Mouse (Mus musculus) kidney, embryonic 15.5 days (tissue): ENCODE measurements around the gene BC017158. TPM values are rescaled to one million over a fixed set of nuclear protein-coding genes. Genes with fewer than 3 reads are reported as not detected.
A peak's percentile ranks its signal among the peaks of the same experiment; 100 is the strongest.

ENCODE experiments used
- ATAC-seq: fragments of 200-750 bp; cut with Nextera tagmentation; replicated peaks from 2 replicates; pipeline ENCODE4 v1.8.0; 2017; ENCODE audit warnings: moderate TSS enrichment; ENCODE audit not compliant: low FRiP score
- H3K27ac ChIP-seq: fragments of 300-500 bp; sonication (generic); 2 replicates; pipeline ENCODE4 v1.5.1; 2015; ENCODE audit warnings: mild to moderate bottlenecking, inconsistent platforms
- H3K27me3 ChIP-seq: fragments of 300-500 bp; sonication (generic); 2 replicates; pipeline ENCODE4 v1.6.1; 2015; ENCODE audit warnings: inconsistent platforms
- H3K36me3 ChIP-seq: fragments of 300-500 bp; sonication (generic); 2 replicates; pipeline ENCODE4 v1.6.1; 2015; ENCODE audit warnings: inconsistent platforms
- H3K4me1 ChIP-seq: fragments of 300-500 bp; sonication (generic); 2 replicates; pipeline ENCODE4 v1.6.1; 2015; ENCODE audit warnings: inconsistent platforms
- H3K4me2 ChIP-seq: fragments of 300-500 bp; sonication (generic); 2 replicates; pipeline ENCODE4 v1.6.1; 2015; ENCODE audit warnings: moderate library complexity, mild to moderate bottlenecking, inconsistent platforms
- H3K4me3 ChIP-seq: fragments of 300-500 bp; sonication (generic); replicated peaks from 2 replicates; pipeline ENCODE4 v1.5.1; 2015; ENCODE audit warnings: mild to moderate bottlenecking, inconsistent platforms
- H3K9ac ChIP-seq: fragments of 300-500 bp; sonication (generic); 2 replicates; pipeline ENCODE4 v1.6.1; 2015; ENCODE audit warnings: mild to moderate bottlenecking, inconsistent platforms
- H3K9me3 ChIP-seq: fragments of 300-500 bp; sonication (generic); replicated peaks from 2 replicates; pipeline ENCODE4 v1.6.1; 2016; ENCODE audit warnings: inconsistent platforms
- WGBS: fragments of 180-500 bp; shearing (Covaris S2); methylation state at CpG from one replicate; pipeline ENCODE4 v1.1.7; 2015; ENCODE audit warnings: mixed read lengths; 5-methylcytosine and 5-hydroxymethylcytosine counted together
- polyA plus RNA-seq: library from polyadenylated mRNA; unstranded; fragments of >200 nt; fragmentation: Nextera tagmentation; extraction: Ambion mirVana; gene quantifications from 2 replicates; pipeline ENCODE4 v1.2.1, GENCODE M21; 2015

BC017158 gene
- polyA plus RNA-seq, 1 experiment from 2014 or later, result 31.7 TPM

- Histone ChIP-seq H3K9ac (no peak overlapping the region), H3K36me3 (peaks cover 73% of the 10 kb centered on the region), H3K4me2 (no peak overlapping the region), H3K4me3 (no peak overlapping the region), H3K27me3 (no peaks in the 10 kb centered on the region), H3K4me1 (peaks cover 6% of the 10 kb centered on the region; the same call in 1 of the 2 replicates), H3K27ac (peak overlapping the region; percentile 22; the same call in 1 of the 2 replicates), H3K9me3 (no peaks in the 10 kb centered on the region)
- ATAC-seq, result no peak
- 29% methylated on average over 7 of the region's 7 CpGs for WGBS
Measured at GRCm38 (mm10) chr7:128282532-128283244, 15.3 kb downstream of the BC017158 start.

DNA sequence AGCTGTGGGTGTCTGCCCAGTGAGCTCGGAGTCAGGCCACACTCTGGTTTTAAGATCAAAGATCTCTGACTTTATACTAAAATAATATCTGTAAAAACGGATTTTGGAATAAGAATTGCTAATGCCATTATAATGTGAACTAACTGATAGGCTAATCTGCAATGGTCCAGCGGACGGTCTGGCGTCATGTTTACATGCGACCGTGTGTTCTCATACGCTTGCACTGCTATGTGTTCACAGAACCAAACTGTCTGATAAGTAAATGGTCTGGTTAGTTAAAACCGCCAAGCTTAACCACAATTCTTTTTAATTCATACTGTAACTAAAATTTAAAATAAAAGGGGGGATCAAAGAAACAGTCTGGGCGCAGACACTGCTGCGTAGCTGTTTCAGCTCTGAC is 16.2 kb downstream of the BC017158 start:
- 90% methylated on average over 11 of the region's 11 CpGs for WGBS
- Histone ChIP-seq H3K27me3 (no peaks in the 10 kb centered on the region), H3K9me3 (no peaks in the 10 kb centered on the region), H3K36me3 (peaks cover 73% of the 10 kb centered on the region), H3K9ac (no peak overlapping the region), H3K4me1 (peaks cover 6% of the 10 kb centered on the region; the same call in 1 of the 2 replicates), H3K27ac (no peak overlapping the region), H3K4me3 (no peak overlapping the region), H3K4me2 (no peak overlapping the region)
- no peak for ATAC-seq

DNA sequence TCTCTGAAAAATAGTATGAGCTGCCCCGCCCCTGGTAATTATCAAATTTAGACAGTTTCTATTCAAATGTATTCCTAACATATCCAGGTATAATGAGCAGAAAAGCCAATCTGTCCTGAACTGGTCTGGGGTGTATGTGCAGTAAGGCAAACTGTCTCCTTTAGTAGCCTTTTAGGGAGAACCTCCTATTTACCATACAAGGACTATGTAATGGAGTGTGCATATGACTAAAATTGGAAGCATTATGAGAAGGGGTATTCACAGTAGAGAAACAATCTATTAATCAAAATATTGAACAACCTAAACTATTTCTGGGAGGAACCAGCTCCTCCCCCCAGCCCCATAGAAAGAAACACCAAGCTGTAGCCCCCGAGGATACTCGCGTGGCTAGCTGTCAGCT is 18.2 kb downstream of the BC017158 start:
- WGBS, result 92% methylated on average over 4 of the region's 4 CpGs
- H3K4me3 ChIP-seq, result no peak overlapping the region
- H3K27ac ChIP-seq, result no peak overlapping the region
- H3K4me2 ChIP-seq, result no peak overlapping the region
- no peak for ATAC-seq
- no peaks in the 10 kb centered on the region for H3K27me3 ChIP-seq
- peaks cover 73% of the 10 kb centered on the region for H3K36me3 ChIP-seq
- no peak overlapping the region for H3K9ac ChIP-seq
- H3K4me1 ChIP-seq, result peaks cover 6% of the 10 kb centered on the region; the same call in 1 of the 2 replicates
- no peaks in the 10 kb centered on the region for H3K9me3 ChIP-seq

GRCm38 (mm10) chr7:128276051-128276450 is 21.9 kb downstream of the BC017158 start:
- Histone ChIP-seq H3K9ac (no peak overlapping the region), H3K27me3 (no peaks in the 10 kb centered on the region), H3K4me1 (no peaks in the 10 kb centered on the region), H3K4me2 (no peak overlapping the region), H3K9me3 (no peaks in the 10 kb centered on the region), H3K27ac (no peak overlapping the region), H3K36me3 (peaks cover 99% of the 10 kb centered on the region), H3K4me3 (no peak overlapping the region)
- ATAC-seq, result no peak
- 92% methylated on average over 6 of the region's 6 CpGs for WGBS

GRCm38 (mm10) chr7:128271496-128271895 is 26.5 kb downstream of the BC017158 start:
- Histone ChIP-seq H3K9ac (no peak overlapping the region), H3K27me3 (no peaks in the 10 kb centered on the region), H3K4me2 (no peak overlapping the region), H3K4me3 (no peak overlapping the region), H3K4me1 (no peaks in the 10 kb centered on the region), H3K27ac (no peak overlapping the region), H3K36me3 (peaks cover 59% of the 10 kb centered on the region), H3K9me3 (no peaks in the 10 kb centered on the region)
- 95% methylated on average over 9 of the region's 9 CpGs for WGBS
- no peak for ATAC-seq

DNA sequence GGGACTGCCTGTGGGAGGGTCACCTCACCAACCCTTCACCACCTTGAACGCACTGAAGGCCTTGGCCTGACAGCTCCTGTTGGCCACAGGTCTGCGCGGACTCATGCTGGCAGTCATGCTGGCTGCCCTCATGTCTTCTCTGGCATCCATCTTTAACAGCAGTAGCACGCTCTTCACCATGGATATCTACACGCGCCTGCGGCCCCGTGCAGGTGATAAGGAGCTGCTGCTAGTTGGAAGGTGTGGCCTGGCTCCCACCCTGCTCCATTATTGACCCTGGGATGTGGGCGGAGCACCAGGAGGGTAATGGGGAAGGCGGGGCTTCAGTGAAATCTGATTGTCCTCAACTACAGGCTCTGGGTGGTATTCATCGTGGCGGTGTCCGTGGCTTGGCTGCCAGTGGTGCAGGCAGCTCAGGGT is 27.5 kb downstream of the BC017158 start:
- Histone ChIP-seq H3K27me3 (no peaks in the 10 kb centered on the region), H3K9ac (no peak overlapping the region), H3K9me3 (no peaks in the 10 kb centered on the region), H3K36me3 (peaks cover 48% of the 10 kb centered on the region), H3K4me1 (no peaks in the 10 kb centered on the region), H3K4me3 (no peak overlapping the region), H3K4me2 (no peak overlapping the region), H3K27ac (no peak overlapping the region)
- WGBS, result 60% methylated on average over 13 of the region's 13 CpGs
- peak; percentile 63 for ATAC-seq

DNA sequence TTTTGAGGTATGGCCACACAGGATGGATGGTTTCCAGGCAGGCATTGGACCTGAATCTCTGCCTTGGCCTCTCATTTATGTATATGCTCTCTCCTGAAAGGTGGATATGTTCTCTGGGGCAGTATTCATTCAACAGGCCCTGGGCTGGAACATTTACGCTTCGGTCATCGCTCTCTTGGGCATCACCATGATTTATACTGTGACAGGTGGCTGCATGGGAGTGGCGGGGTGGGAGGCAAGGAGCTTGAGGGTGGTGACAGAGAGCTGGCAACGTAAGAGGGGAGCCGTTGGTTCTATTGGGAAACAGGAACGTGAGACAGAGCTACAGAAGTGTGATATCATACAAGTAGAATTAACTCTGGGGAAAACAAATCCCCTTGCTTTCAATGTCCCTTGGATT is 30.2 kb downstream of the BC017158 start:
- H3K27me3 ChIP-seq, result no peaks in the 10 kb centered on the region
- no peaks in the 10 kb centered on the region for H3K9me3 ChIP-seq
- H3K36me3 ChIP-seq, result peaks cover 22% of the 10 kb centered on the region
- ATAC-seq, result no peak
- H3K4me2 ChIP-seq, result no peak overlapping the region
- no peak overlapping the region for H3K27ac ChIP-seq
- no peak overlapping the region for H3K4me3 ChIP-seq
- no peak overlapping the region for H3K9ac ChIP-seq
- 39% methylated on average over 7 of the region's 7 CpGs for WGBS
- no peaks in the 10 kb centered on the region for H3K4me1 ChIP-seq

DNA sequence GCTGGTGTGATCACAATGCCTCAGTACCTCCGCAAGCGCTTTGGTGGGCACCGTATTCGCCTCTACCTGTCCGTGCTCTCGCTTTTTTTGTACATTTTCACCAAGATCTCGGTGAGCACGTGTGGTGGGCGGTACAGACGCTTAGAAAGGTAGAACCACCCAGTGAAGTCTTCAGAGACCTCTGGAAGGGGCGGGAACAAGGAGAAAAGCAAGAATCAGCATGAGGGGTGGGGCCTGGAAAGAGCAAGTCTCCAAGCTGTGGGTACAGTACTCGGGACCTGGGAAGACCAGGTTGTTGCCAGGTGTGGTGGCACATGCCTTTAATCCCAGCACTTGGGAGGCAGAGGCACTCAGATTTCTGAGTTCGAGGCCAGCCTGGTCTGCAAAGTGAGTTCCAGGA is 30.6 kb downstream of the BC017158 start:
- no peak for ATAC-seq
- no peak overlapping the region for H3K27ac ChIP-seq
- H3K9ac ChIP-seq, result no peak overlapping the region
- H3K36me3 ChIP-seq, result peaks cover 18% of the 10 kb centered on the region
- WGBS, result 68% methylated on average over 13 of the region's 13 CpGs
- no peaks in the 10 kb centered on the region for H3K27me3 ChIP-seq
- no peaks in the 10 kb centered on the region for H3K4me1 ChIP-seq
- H3K4me3 ChIP-seq, result no peak overlapping the region
- no peak overlapping the region for H3K4me2 ChIP-seq
- H3K9me3 ChIP-seq, result no peaks in the 10 kb centered on the region

GRCm38 (mm10) chr7:128266056-128266455 is 31.9 kb downstream of the BC017158 start:
- ATAC-seq, result no peak
- H3K9me3 ChIP-seq, result no peaks in the 10 kb centered on the region
- H3K4me1 ChIP-seq, result no peaks in the 10 kb centered on the region
- no peak overlapping the region for H3K4me2 ChIP-seq
- no peak overlapping the region for H3K27ac ChIP-seq
- H3K4me3 ChIP-seq, result no peak overlapping the region
- H3K36me3 ChIP-seq, result peaks cover 4% of the 10 kb centered on the region; the same call in 1 of the 2 replicates
- WGBS, result 81% methylated on average over 5 of the region's 5 CpGs
- no peaks in the 10 kb centered on the region for H3K27me3 ChIP-seq
- H3K9ac ChIP-seq, result no peak overlapping the region

DNA sequence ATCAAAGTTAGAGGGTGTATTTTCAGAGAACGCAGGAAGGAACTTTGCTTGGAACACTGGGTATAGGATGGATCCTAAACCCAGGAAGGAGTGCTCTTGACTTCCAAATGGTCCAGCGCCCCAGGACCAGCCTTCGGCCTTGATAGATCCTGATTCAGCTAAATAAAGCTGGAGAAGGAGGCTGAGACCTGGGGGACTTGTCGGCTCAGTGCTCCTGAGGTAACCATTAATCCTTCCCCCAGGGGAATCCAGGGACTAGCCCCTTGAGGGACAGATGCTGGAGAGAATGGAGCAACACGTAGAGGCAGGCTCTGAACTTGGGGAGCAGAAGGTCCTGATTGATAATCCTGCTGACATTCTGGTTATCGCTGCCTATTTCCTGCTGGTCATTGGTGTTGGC is 32.6 kb downstream of the BC017158 start, which contains the start of gene Slc5a2:
Gene Slc5a2, plus strand, starts transcription at position 247 of the 400 bp plus-strand sequence.
- H3K4me3 ChIP-seq, result no peak within 1 kb of the TSS
- H3K36me3 ChIP-seq, result no peaks in the 10 kb centered on the region
- H3K9me3 ChIP-seq, result no peaks in the 10 kb centered on the region
- H3K9ac ChIP-seq, result no peak within 1 kb of the TSS
- WGBS, result 73% methylated on average over 6 of the region's 6 CpGs
- no peak within 1 kb of the TSS for H3K4me2 ChIP-seq
- no peak within 1 kb of the TSS for H3K27ac ChIP-seq
- no peak for ATAC-seq
- H3K27me3 ChIP-seq, result no peaks in the 10 kb centered on the region
- no peaks in the 10 kb centered on the region for H3K4me1 ChIP-seq

DNA sequence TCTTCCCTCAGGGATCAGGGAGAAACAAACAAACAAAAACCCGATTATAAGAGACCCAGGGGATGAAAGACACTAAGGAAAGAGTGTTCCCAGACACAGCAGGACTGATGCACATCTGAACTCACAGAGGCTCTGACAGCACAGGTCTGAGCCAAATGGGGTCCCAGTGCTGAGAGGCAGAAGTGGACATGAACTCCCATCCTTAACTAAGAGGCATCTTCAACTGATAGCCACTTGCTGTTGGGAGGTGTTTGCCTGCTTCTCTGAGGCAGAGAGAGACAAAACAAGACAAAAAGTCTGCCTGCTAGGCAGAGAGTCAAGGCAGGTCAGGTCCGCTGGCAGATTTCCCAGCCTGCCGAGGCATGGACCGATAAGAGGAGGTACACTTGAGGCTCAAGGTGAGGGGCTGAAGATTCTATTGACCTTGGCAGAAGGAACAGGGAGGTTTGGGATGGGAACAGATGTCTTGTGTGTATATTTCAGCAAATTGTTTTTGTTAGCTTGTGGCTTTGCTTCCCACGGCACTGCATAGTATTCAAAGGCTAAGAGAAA is 41.1 kb downstream of the BC017158 start:
- no peak overlapping the region for H3K9ac ChIP-seq
- peaks cover 17% of the 10 kb centered on the region; the same call in 1 of the 2 replicates for H3K36me3 ChIP-seq
- H3K27me3 ChIP-seq, result no peaks in the 10 kb centered on the region; the same call in 1 of the 2 replicates
- H3K27ac ChIP-seq, result no peak overlapping the region
- no peak overlapping the region for H3K4me2 ChIP-seq
- H3K9me3 ChIP-seq, result no peaks in the 10 kb centered on the region
- 39% methylated on average over 5 of the region's 5 CpGs for WGBS
- no peak for ATAC-seq
- H3K4me1 ChIP-seq, result peaks cover 18% of the 10 kb centered on the region
- no peak overlapping the region for H3K4me3 ChIP-seq

GRCm38 (mm10) chr7:128255757-128256156 is 42.2 kb downstream of the BC017158 start:
- Histone ChIP-seq H3K36me3 (peaks cover 25% of the 10 kb centered on the region; the same call in 1 of the 2 replicates), H3K27ac (no peak overlapping the region), H3K4me1 (peaks cover 22% of the 10 kb centered on the region), H3K9ac (no peak overlapping the region), H3K9me3 (no peaks in the 10 kb centered on the region), H3K4me2 (no peak overlapping the region), H3K4me3 (no peak overlapping the region), H3K27me3 (no peaks in the 10 kb centered on the region; the same call in 1 of the 2 replicates)
- WGBS, result 92% methylated on average over 5 of the region's 5 CpGs
- no peak for ATAC-seq
